Mouse (Mus musculus) intestine, postnatal 0 days (tissue): ENCODE data around the gene Gm49450. TPM values are rescaled to one million over a fixed set of nuclear protein-coding genes. Genes with fewer than 3 reads are reported as not detected.

Experiments used
- ATAC-seq: fragments of 200-750 bp; cut with Nextera tagmentation; 2 replicates; pipeline ENCODE4 v1.8.0; 2017; ENCODE audit warnings: mild to moderate bottlenecking, moderate TSS enrichment, moderate library complexity
- H3K27ac ChIP-seq: fragments of 300-500 bp; sonication (generic); 2 replicates; pipeline ENCODE4 v1.5.1; 2014; ENCODE audit warnings: mild to moderate bottlenecking, low read depth, low read length, moderate library complexity
- H3K27me3 ChIP-seq: fragments of 300-500 bp; sonication (generic); replicated peaks from 2 replicates; pipeline ENCODE4 v1.6.1; 2014; ENCODE audit warnings: low read length, mixed read lengths; ENCODE audit not compliant: control insufficient read depth, insufficient read depth
- H3K36me3 ChIP-seq: fragments of 300-500 bp; sonication (generic); 2 replicates; pipeline ENCODE4 v1.6.1; 2014; ENCODE audit warnings: mild to moderate bottlenecking, moderate library complexity; ENCODE audit not compliant: control insufficient read depth, insufficient read depth
- H3K4me1 ChIP-seq: fragments of 300-500 bp; sonication (generic); replicated peaks from 2 replicates; pipeline ENCODE4 v1.6.1; 2014; ENCODE audit warnings: antibody characterized with exemption, low read length, mixed read lengths; ENCODE audit not compliant: control insufficient read depth, insufficient read depth
- H3K4me2 ChIP-seq: fragments of 300-500 bp; sonication (generic); replicated peaks from 2 replicates; pipeline ENCODE4 v1.6.1; 2014; ENCODE audit warnings: low read depth, mild to moderate bottlenecking, moderate library complexity
- H3K4me3 ChIP-seq: fragments of 300-500 bp; sonication (generic); 2 replicates; pipeline ENCODE4 v1.5.1; 2014; ENCODE audit warnings: low read depth, low read length
- H3K9ac ChIP-seq: fragments of 300-500 bp; sonication (generic); 2 replicates; pipeline ENCODE4 v1.6.1; 2014; ENCODE audit warnings: mild to moderate bottlenecking, low read depth, low read length
- H3K9me3 ChIP-seq: fragments of 300-500 bp; sonication (generic); 2 replicates; pipeline ENCODE4 v1.6.1; 2016; ENCODE audit warnings: mixed run types; ENCODE audit not compliant: control insufficient read depth
- CTCF ChIP-seq: sonication (generic); IDR thresholded peaks from 2 replicates; pipeline ENCODE4 v1.5.1; 2016; ENCODE audit warnings: low read depth, mild to moderate bottlenecking, control low read depth, antibody characterized with exemption, moderate library complexity
- WGBS: fragments of 180-500 bp; shearing (Covaris S2); extraction: QIAGEN DNeasy Blood & Tissue Kit; methylation state at CpG from one replicate; pipeline ENCODE4 v1.1.7; 2014; 5-methylcytosine and 5-hydroxymethylcytosine counted together
- polyA plus RNA-seq: library from polyadenylated mRNA; unstranded; fragments of >200 nt; fragmentation: Nextera tagmentation; extraction: Ambion mirVana; gene quantifications from 2 replicates; pipeline ENCODE4 v1.2.1, GENCODE M21; 2015

Gm49450 gene
- polyA plus RNA-seq, 1 experiment from 2014 or later: not detected

GRCm38 (mm10) chr15:98985982-98986715 is 32.8 kb upstream of the Gm49450 start:
- Histone ChIP-seq H3K4me1 (no peaks in the 10 kb centered on the region), H3K4me3 (peak overlapping the region; percentile 54), H3K9ac (peak overlapping the region; percentile 41), H3K36me3 (no peaks in the 10 kb centered on the region), H3K27ac (peak overlapping the region; percentile 90), H3K9me3 (no peaks in the 10 kb centered on the region), H3K4me2 (peak overlapping the region; percentile 60), H3K27me3 (no peaks in the 10 kb centered on the region)
- no peak for ATAC-seq
- 50% methylated on average over 12 of the region's 12 CpGs for WGBS
- no peak for TF ChIP-seq CTCF

DNA sequence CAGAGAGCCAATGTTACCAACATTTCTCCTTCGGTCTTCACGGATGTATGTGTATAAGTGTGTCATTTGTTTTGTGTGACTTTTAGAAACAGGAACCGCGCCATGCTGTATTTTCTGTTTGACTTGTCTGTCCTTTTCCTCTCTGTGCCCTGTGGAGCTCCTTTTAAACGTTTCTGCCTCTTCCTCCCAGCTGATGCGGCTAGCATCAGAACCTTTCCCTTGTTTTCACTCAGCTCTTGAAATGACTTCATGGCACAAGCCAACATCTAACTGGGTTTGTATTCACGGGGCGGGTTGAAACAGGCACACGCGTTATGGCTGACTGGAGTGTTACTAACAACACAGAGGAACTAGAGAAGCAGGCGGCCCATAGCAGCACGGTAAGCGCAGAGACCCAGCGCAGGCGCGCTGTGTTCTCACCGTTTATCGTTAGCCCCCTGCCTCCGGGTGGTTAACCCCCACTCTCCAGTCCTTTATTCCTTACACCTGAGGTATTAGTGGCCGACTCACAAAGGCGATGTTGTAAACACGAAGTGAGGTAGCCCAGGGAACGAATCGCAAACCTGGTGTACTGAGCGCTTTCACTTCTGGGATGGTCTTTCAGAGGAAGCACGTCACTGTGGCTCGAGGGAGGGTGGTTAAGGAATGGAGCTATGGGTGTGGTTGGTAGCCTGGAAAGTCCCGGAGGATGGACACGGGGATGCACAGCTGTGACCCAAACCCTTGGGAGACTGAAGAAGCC is 32.1 kb upstream of the Gm49450 start:
- H3K9ac ChIP-seq: peak overlapping the region; percentile 41
- H3K4me2 ChIP-seq: peak overlapping the region; percentile 60
- 3% methylated on average over 29 of the region's 29 CpGs for WGBS
- no peaks in the 10 kb centered on the region for H3K27me3 ChIP-seq
- peak; percentile 74 for ATAC-seq
- no peaks in the 10 kb centered on the region for H3K36me3 ChIP-seq
- H3K27ac ChIP-seq: peak overlapping the region; percentile 90
- TF ChIP-seq CTCF: no peak
- no peaks in the 10 kb centered on the region for H3K4me1 ChIP-seq
- peak overlapping the region; percentile 54 for H3K4me3 ChIP-seq
- H3K9me3 ChIP-seq: no peaks in the 10 kb centered on the region

DNA sequence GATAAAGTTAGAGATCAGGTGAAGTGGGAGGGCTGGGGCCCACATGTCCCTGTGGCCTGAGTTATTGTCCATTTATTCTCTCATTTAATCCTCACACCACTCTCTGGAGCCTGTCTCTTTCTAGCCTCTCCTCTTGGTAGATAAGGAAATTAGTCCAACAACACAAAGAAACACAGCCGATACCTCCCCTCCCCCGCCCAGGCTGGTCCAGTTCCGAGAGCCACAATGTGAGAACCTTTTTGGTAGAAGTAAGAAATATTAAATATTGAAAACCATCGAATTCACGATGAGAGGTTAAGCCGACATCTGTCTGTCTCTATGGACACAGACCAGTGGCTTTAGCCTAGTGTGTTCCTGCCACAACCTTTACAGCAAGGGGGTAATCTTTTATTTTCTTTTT is 31.3 kb upstream of the Gm49450 start:
- H3K27ac ChIP-seq: no peak overlapping the region
- WGBS: 62% methylated on average over 6 of the region's 6 CpGs
- no peaks in the 10 kb centered on the region for H3K36me3 ChIP-seq
- H3K4me1 ChIP-seq: no peaks in the 10 kb centered on the region
- no peaks in the 10 kb centered on the region for H3K9me3 ChIP-seq
- H3K4me2 ChIP-seq: peak overlapping the region; percentile 60
- TF ChIP-seq CTCF: no peak
- ATAC-seq: no peak
- H3K27me3 ChIP-seq: no peaks in the 10 kb centered on the region
- no peak overlapping the region for H3K9ac ChIP-seq
- H3K4me3 ChIP-seq: no peak overlapping the region

DNA sequence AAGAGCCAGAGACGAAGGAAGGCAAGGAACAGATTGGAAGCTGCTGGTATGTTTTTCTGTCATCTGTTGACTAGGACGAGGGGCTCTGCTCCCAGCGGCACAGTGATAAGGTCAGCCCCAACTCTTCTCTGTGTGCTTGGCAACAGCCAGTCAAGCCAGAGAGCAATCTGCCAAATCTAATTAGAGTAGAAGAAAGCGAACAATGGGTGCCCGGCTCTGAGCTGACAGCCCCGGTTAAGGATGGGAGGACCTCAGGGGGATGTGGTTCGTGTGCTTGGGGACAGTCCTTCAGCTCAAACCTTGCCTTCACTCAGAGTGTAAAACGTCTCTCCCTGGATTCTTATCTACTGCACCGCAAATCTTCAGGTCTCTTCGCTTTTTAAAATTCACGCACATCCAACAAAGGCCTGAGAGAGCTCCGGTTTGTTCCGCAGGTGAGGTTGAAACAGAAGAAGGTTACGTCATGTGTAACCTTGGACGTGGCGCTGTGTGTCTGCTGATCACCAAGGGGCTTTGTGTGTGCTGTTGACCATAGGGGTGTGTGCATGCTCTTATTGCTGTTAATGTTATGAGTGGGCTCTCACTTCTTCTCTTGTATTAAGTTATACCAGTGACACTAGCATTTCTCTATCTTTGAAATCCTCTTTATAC is 30.2 kb upstream of the Gm49450 start:
- H3K4me3 ChIP-seq: no peak overlapping the region
- H3K4me2 ChIP-seq: no peak overlapping the region
- H3K9ac ChIP-seq: no peak overlapping the region
- H3K9me3 ChIP-seq: no peaks in the 10 kb centered on the region
- no peak for ATAC-seq
- TF ChIP-seq CTCF: no peak
- H3K4me1 ChIP-seq: no peaks in the 10 kb centered on the region
- WGBS: 42% methylated on average over 16 of the region's 16 CpGs
- no peaks in the 10 kb centered on the region for H3K27me3 ChIP-seq
- no peaks in the 10 kb centered on the region for H3K36me3 ChIP-seq
- H3K27ac ChIP-seq: no peak overlapping the region

DNA sequence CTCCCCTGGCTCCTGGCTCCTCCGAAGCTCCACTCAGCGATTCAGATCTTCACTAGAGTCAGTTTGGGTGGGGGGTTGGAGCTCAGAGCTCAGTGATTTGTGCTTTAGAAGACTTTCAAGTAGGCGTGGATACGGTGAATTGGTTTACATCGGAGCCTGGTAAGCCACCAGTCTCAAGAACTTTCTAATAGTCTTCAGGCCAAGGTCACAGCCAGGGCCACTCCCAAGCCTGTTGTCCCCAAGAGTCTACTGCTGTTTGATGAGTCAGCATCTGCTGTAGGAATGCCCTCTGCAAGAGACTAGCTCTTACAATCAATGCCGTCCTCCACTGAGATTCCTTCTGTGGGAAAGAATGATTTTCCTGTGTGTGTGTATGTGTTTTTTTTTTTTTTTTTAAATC is 28.7 kb upstream of the Gm49450 start:
- H3K27me3 ChIP-seq: no peaks in the 10 kb centered on the region
- H3K36me3 ChIP-seq: no peaks in the 10 kb centered on the region
- no peak overlapping the region for H3K27ac ChIP-seq
- H3K4me1 ChIP-seq: no peaks in the 10 kb centered on the region
- H3K9ac ChIP-seq: no peak overlapping the region
- TF ChIP-seq CTCF: no peak
- no peaks in the 10 kb centered on the region for H3K9me3 ChIP-seq
- H3K4me3 ChIP-seq: no peak overlapping the region
- no peak overlapping the region for H3K4me2 ChIP-seq
- 67% methylated on average over 6 of the region's 6 CpGs for WGBS
- no peak for ATAC-seq

DNA sequence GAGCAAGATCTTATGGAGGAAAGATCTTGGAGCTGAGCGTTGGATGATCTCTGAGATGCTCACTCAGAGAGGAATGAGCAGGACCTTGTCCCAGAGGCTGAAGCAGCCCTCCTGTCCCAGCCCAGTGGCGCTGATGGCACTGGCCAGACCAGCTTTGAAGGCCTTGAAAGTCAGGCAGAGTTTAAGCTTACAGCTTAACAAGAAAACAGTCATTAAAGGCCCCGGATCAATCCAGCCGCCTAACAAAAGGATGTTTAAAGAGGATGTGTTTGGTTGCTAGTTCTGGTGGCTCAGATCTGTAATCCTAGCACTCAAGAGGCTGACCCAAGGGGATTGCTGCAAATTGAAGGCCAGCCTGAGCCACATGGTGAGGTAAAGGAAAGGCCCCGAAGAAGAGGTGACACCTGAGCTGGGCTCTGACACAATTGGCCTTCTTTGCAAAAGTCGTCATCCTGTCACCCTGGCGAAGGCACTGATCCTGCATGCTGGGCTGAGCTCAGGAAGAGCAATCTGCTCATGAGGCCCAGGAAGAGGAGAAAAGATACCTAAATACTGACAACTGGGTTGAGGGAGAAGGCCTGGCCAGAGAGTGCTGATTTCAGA is 26.8 kb upstream of the Gm49450 start:
- ATAC-seq: no peak
- H3K27ac ChIP-seq: no peak overlapping the region
- H3K4me2 ChIP-seq: no peak overlapping the region
- H3K27me3 ChIP-seq: no peaks in the 10 kb centered on the region
- WGBS: 56% methylated on average over 7 of the region's 7 CpGs
- TF ChIP-seq CTCF: no peak
- H3K36me3 ChIP-seq: no peaks in the 10 kb centered on the region
- H3K9ac ChIP-seq: no peak overlapping the region
- H3K4me3 ChIP-seq: no peak overlapping the region
- H3K9me3 ChIP-seq: no peaks in the 10 kb centered on the region
- H3K4me1 ChIP-seq: no peaks in the 10 kb centered on the region
